Mouse (Mus musculus) embryonic facial prominence, embryonic 15.5 days (tissue): ENCODE data around the gene Kcnh1. TPM values are rescaled to one million over a fixed set of nuclear protein-coding genes. Genes with fewer than 3 reads are reported as not detected.

Source experiments
- ATAC-seq: fragments of 200-750 bp; cut with Nextera tagmentation; 2 replicates; pipeline ENCODE4 v1.8.0; 2017; ENCODE audit warnings: low read depth, moderate TSS enrichment; ENCODE audit not compliant: insufficient number of reproducible peaks, low FRiP score, low TSS enrichment
- H3K27ac ChIP-seq: fragments of 300-500 bp; sonication (generic); replicated peaks from 2 replicates; pipeline ENCODE4 v1.5.1; 2015; ENCODE audit warnings: mild to moderate bottlenecking, inconsistent platforms
- H3K27me3 ChIP-seq: fragments of 300-500 bp; sonication (generic); 2 replicates; pipeline ENCODE4 v1.6.1; 2015; ENCODE audit warnings: inconsistent platforms
- H3K36me3 ChIP-seq: fragments of 300-500 bp; sonication (generic); 2 replicates; pipeline ENCODE4 v1.6.1; 2015; ENCODE audit warnings: mild to moderate bottlenecking, inconsistent platforms
- H3K4me1 ChIP-seq: fragments of 300-500 bp; sonication (generic); 2 replicates; pipeline ENCODE4 v1.6.1; 2015; ENCODE audit warnings: inconsistent platforms
- H3K4me2 ChIP-seq: fragments of 300-500 bp; sonication (generic); replicated peaks from 2 replicates; pipeline ENCODE4 v1.6.1; 2015; ENCODE audit warnings: mild to moderate bottlenecking, inconsistent platforms
- H3K4me3 ChIP-seq: fragments of 300-500 bp; sonication (generic); replicated peaks from 2 replicates; pipeline ENCODE4 v1.5.1; 2015; ENCODE audit warnings: mild to moderate bottlenecking, inconsistent platforms
- H3K9ac ChIP-seq: fragments of 300-500 bp; sonication (generic); 2 replicates; pipeline ENCODE4 v1.6.1; 2015; ENCODE audit warnings: inconsistent platforms
- H3K9me3 ChIP-seq: fragments of 300-500 bp; sonication (generic); replicated peaks from 2 replicates; pipeline ENCODE4 v1.6.1; 2016; ENCODE audit warnings: inconsistent platforms
- WGBS: fragments of 180-500 bp; shearing (Covaris S2); methylation state at CpG from one replicate; pipeline ENCODE4 v1.1.7; 2015; 5-methylcytosine and 5-hydroxymethylcytosine counted together
- polyA plus RNA-seq: library from polyadenylated mRNA; unstranded; fragments of >200 nt; fragmentation: Nextera tagmentation; extraction: Ambion mirVana; gene quantifications from 2 replicates; pipeline ENCODE4 v1.2.1, GENCODE M21; 2015

Kcnh1 gene
- polyA plus RNA-seq, 1 experiment from 2014 or later = 1.7 TPM

DNA sequence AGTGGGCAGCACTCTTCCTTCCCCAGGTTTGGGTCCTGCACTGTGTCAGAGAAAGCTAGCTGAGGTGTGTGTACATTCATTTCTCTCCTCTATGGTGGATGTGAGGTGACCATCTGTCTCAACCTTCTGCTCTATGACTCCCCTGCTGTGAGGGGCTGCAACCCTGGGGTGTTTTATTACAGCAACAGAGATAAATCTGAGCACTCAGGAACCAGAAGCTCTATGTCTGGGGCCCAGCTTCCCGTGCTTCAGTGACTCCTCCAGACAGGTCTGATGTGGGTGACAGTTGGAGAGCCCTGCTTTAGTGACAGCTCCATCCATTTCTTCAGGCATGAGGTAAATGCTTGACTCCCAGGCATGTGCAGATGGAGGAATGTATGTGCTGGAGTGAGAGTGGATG lies 12.4 kb downstream of the Kcnh1 start:
- no peak overlapping the region for H3K9ac ChIP-seq
- no peak for ATAC-seq
- H3K9me3 ChIP-seq = no peaks in the 10 kb centered on the region
- no peaks in the 10 kb centered on the region for H3K36me3 ChIP-seq
- no peak overlapping the region for H3K27ac ChIP-seq
- H3K4me2 ChIP-seq = no peak overlapping the region
- WGBS = 50% methylated on average over 1 of the region's 1 CpGs
- no peaks in the 10 kb centered on the region for H3K4me1 ChIP-seq
- H3K4me3 ChIP-seq = no peak overlapping the region
- H3K27me3 ChIP-seq = no peaks in the 10 kb centered on the region

DNA sequence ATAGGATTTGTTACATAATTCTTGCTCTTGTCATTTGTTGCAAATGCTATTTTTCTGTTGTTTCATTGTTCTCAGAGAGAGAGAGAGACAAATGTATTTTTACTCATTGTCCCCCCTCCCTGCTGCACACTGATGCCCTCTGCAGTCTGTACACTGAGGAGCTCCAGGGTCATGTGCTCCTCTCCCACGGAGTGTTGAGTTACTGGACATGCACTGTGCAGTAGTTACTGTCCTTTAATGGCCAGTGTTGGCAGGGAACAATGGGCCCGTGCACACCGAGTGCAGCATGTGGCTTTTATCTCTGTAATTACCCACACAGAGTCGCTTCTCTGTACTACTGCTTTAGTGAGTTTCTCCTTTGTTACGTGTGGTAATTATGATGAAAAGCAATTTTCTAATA lies 17.4 kb downstream of the Kcnh1 start:
- H3K9ac ChIP-seq = no peak overlapping the region
- no peaks in the 10 kb centered on the region for H3K27me3 ChIP-seq
- WGBS = 55% methylated on average over 5 of the region's 5 CpGs
- no peaks in the 10 kb centered on the region for H3K36me3 ChIP-seq
- no peak overlapping the region for H3K4me2 ChIP-seq
- ATAC-seq = no peak
- H3K4me1 ChIP-seq = no peaks in the 10 kb centered on the region
- H3K9me3 ChIP-seq = no peaks in the 10 kb centered on the region
- H3K27ac ChIP-seq = no peak overlapping the region
- no peak overlapping the region for H3K4me3 ChIP-seq

DNA sequence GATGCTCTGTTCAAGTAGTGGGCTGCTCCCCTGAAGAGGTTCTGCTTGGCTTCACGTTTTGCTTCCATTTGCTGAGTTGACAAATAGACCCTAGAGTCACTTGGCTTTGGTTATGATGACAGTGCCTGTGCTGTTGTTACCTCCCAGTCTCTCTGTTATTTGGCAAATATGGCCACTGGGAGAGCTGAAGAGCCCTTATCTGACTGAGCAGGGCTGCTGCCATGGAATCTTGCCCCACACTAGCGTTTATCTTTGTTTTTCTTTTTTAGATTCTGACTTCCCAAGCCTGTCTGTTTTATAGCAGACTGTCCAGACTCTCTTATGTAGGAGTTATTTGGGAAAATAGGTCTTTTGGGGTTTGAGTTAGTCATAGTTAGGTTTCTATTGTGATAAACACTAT lies 21.9 kb downstream of the Kcnh1 start:
- H3K36me3 ChIP-seq = no peaks in the 10 kb centered on the region
- H3K9ac ChIP-seq = no peak overlapping the region
- no peak for ATAC-seq
- no peak overlapping the region for H3K4me2 ChIP-seq
- H3K9me3 ChIP-seq = peaks cover 3% of the 10 kb centered on the region; the same call in 1 of the 2 replicates
- H3K4me3 ChIP-seq = no peak overlapping the region
- H3K27ac ChIP-seq = no peak overlapping the region
- 68% methylated on average over 2 of the region's 2 CpGs for WGBS
- no peaks in the 10 kb centered on the region for H3K27me3 ChIP-seq
- no peaks in the 10 kb centered on the region for H3K4me1 ChIP-seq

DNA sequence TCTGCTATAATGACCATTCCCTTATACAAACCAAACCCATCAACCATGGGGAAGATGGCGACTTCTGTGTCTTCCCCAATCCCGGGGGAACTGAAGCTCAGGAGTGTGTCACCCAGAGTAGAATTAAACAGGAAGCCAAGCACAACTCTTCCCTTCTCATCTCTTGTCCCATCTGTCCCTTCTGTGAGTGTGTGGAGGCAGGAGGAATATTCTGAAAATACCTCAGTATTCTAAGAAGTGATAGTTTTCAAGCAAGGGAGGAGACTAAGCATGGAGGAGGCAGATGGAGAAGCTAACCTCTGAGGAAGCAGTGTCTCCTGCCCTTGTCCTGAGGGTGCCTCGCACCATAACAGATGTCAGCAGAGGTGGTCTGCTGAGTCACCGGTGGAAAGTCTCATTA lies 24.1 kb downstream of the Kcnh1 start:
- WGBS = 94% methylated on average over 4 of the region's 4 CpGs
- H3K27ac ChIP-seq = no peak overlapping the region
- ATAC-seq = no peak

DNA sequence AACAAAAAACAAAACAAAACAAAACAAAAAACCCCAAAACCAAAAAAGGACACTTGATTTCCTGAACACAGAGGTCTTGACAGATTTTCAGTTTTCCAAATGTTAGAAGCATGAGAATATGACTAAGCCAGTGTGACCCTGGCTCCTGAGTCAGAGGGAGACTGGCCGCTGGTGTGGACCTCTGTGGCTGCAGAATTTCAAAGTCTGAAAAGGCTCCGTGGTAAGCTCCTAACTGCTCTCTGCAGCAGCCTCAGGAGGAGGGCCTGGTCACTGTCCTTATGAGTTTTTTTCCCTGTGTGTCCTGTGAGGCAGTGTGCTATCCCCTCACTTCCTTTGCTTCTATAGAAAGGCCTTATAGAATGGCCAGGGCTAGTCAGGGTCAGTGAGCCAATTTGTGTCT lies 29.6 kb downstream of the Kcnh1 start:
- Histone ChIP-seq H3K9ac (no peak overlapping the region), H3K4me3 (no peak overlapping the region), H3K27me3 (no peaks in the 10 kb centered on the region), H3K4me1 (no peaks in the 10 kb centered on the region), H3K36me3 (no peaks in the 10 kb centered on the region), H3K4me2 (no peak overlapping the region), H3K9me3 (peaks cover 3% of the 10 kb centered on the region; the same call in 1 of the 2 replicates), H3K27ac (no peak overlapping the region)
- no peak for ATAC-seq
- 61% methylated on average over 2 of the region's 2 CpGs for WGBS

More for the DNA sequence above, 24.1 kb downstream of the Kcnh1 start:
- no peaks in the 10 kb centered on the region for H3K4me1 ChIP-seq
- H3K27me3 ChIP-seq = no peaks in the 10 kb centered on the region
- H3K36me3 ChIP-seq = no peaks in the 10 kb centered on the region
- H3K9me3 ChIP-seq = peaks cover 3% of the 10 kb centered on the region; the same call in 1 of the 2 replicates
- H3K4me2 ChIP-seq = no peak overlapping the region
- no peak overlapping the region for H3K4me3 ChIP-seq
- H3K9ac ChIP-seq = no peak overlapping the region

DNA sequence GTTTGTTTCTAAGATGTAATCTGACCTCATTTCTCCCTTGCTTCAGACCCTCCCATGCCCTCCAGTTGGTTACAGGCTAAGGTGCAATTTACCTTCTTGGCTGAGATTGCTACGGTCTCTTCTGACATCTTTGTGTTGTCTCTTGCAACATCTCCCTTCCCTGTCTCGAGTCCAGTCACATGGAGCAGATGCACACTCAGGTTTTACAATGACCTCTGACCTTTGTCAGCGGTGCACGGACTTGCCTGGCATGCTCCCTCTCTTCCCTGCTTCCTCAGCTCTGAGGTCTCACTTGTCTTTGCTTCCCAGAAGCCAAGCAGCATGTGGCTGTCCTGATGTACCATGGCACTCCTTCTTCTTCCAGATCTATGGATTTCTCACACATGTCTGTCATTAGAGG lies 33.6 kb downstream of the Kcnh1 start:
- Histone ChIP-seq H3K4me3 (no peak overlapping the region), H3K4me1 (no peaks in the 10 kb centered on the region), H3K9ac (no peak overlapping the region), H3K27me3 (no peaks in the 10 kb centered on the region), H3K4me2 (no peak overlapping the region), H3K9me3 (peaks cover 7% of the 10 kb centered on the region; the same call in 1 of the 2 replicates), H3K27ac (no peak overlapping the region), H3K36me3 (no peaks in the 10 kb centered on the region)
- 22% methylated on average over 4 of the region's 4 CpGs for WGBS
- no peak for ATAC-seq

DNA sequence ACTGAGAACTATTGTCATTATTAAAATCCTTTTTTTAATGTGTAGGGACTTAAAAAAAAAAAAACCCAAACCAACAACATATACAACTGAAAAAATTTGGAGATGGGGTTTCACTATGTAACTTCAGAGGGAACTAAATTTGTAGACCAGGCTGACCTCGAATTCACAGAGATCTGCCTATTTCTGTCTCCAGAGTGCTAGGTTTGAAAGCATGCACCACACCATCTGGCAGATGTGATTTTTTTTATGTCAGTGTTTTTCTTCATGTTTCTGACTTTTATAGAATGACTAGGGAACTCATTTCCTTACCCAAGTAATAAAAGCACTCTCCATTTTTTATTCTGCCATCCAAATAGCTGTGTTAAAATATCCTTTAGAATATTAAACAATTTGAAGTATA lies 42.1 kb downstream of the Kcnh1 start:
- 44% methylated on average over 1 of the region's 1 CpGs for WGBS
- H3K9me3 ChIP-seq = peaks cover 6% of the 10 kb centered on the region; the same call in 1 of the 2 replicates
- H3K9ac ChIP-seq = no peak overlapping the region
- no peak for ATAC-seq
- no peak overlapping the region for H3K27ac ChIP-seq
- no peak overlapping the region for H3K4me2 ChIP-seq
- H3K36me3 ChIP-seq = no peaks in the 10 kb centered on the region
- H3K4me1 ChIP-seq = no peaks in the 10 kb centered on the region
- no peak overlapping the region for H3K4me3 ChIP-seq
- no peaks in the 10 kb centered on the region for H3K27me3 ChIP-seq

DNA sequence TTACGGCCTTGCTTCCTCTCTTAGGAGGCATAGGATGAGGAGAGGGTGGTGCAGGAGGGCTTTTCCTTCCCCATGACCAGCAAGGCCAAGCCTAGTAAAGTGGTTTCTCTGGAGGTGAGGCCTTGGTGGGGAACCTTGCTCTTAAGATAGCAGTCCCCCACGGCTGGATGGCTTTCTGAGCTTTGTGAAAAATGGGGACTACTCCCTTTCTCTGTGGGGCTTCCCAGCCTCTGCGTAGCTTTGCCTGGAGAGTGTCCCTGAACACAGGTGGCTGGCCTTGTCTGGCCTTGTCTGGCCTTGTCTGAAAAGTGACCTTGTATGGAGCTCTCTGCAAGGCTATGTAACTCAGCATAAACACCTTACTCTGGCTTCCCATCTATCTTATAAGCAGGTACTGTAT lies 56.3 kb downstream of the Kcnh1 start:
- no peak overlapping the region for H3K9ac ChIP-seq
- no peak overlapping the region for H3K4me2 ChIP-seq
- no peak overlapping the region for H3K27ac ChIP-seq
- no peaks in the 10 kb centered on the region for H3K4me1 ChIP-seq
- no peaks in the 10 kb centered on the region for H3K36me3 ChIP-seq
- H3K9me3 ChIP-seq = no peaks in the 10 kb centered on the region
- 80% methylated on average over 3 of the region's 3 CpGs for WGBS
- ATAC-seq = no peak
- no peak overlapping the region for H3K4me3 ChIP-seq
- H3K27me3 ChIP-seq = no peaks in the 10 kb centered on the region

DNA sequence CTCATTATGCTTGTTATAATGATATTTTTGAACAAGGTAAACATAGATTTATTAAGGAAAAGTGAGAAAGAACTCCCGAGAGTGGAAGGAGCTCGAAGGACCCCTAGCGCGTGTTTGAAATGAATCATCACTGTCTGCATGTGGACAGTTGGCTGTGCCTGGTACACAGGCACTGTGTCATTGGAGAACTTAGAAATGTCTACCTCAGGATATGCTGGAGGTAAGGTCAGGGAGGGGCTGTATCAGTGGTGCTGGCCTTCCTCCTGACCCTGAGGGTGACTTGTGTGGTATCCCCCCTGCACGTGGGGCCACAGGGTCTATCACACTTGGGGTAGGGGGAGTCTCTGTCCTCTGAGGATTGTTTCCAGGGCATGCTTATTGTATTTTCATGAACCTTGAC lies 68.6 kb downstream of the Kcnh1 start:
- Histone ChIP-seq H3K4me1 (no peaks in the 10 kb centered on the region), H3K4me2 (no peak overlapping the region), H3K9ac (no peak overlapping the region), H3K36me3 (no peaks in the 10 kb centered on the region), H3K27me3 (no peaks in the 10 kb centered on the region), H3K9me3 (no peaks in the 10 kb centered on the region), H3K4me3 (no peak overlapping the region), H3K27ac (no peak overlapping the region)
- 83% methylated on average over 5 of the region's 5 CpGs for WGBS
- ATAC-seq = no peak

DNA sequence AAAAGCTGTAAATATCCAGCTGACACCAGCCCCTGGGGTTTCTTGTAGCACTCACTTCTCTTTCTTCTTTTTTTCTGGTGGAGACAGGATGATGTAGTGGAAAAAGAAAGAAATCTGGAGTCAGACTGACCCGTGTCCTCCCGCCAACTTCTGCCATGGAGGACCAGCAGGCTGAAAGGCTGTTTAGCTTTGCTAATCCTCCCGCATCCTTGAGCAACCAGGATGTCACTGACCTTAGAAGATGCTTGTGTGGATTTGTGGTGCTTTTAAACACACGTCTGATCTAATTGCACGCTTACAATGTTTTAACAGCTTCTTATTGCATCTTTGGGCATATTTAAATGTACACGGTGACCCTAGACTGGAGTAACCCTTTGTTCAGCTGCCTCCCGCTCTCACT lies 69.0 kb downstream of the Kcnh1 start:
- H3K4me3 ChIP-seq = no peak overlapping the region
- ATAC-seq = no peak
- no peaks in the 10 kb centered on the region for H3K9me3 ChIP-seq
- H3K4me2 ChIP-seq = no peak overlapping the region
- H3K36me3 ChIP-seq = no peaks in the 10 kb centered on the region
- 77% methylated on average over 7 of the region's 7 CpGs for WGBS
- H3K4me1 ChIP-seq = no peaks in the 10 kb centered on the region
- no peaks in the 10 kb centered on the region for H3K27me3 ChIP-seq
- no peak overlapping the region for H3K27ac ChIP-seq
- H3K9ac ChIP-seq = no peak overlapping the region

DNA sequence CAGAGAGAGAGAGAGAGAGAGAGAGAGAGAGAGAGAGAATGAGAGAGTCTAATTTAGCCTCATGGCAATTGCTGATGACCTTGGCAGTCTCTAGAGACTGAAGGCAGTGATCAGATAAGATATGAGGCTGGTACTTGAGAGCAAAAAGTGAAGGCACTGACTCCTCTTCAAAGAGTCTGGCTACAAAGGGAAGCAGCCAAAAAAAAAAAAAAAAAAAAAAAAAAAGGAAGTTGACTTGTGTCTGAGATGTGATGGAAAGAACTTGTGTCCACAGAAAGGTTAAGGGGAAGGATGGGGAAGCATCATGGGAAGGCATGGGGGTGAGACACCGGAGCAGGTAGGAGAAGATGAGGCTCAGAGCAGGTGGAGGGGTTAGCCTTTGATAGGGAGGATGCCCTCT lies 75.1 kb downstream of the Kcnh1 start:
- no peak for ATAC-seq
- Histone ChIP-seq H3K9ac (no peak overlapping the region), H3K9me3 (no peaks in the 10 kb centered on the region), H3K4me2 (no peak overlapping the region), H3K4me1 (no peaks in the 10 kb centered on the region), H3K36me3 (no peaks in the 10 kb centered on the region), H3K27me3 (no peaks in the 10 kb centered on the region), H3K4me3 (no peak overlapping the region), H3K27ac (no peak overlapping the region)
- 80% methylated on average over 1 of the region's 1 CpGs for WGBS

DNA sequence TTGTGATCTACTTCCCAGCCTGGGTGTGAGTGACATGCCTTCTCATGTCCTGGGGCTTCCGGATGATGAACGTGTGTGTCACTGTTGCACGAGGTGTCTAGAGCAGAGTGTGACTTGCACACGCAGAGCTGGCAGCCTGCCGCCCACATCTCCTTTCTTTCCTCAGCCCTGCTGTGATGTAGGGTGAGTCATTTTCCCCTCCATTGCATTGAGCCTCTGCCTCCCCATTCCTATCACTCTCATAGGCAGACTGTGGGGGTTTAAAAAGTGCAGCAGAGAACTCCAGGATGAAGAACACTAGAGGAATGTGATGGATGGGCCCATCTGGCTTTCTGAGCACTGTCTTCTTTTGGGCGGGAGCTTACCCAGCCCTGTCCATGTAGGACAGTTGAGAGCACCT lies 76.4 kb downstream of the Kcnh1 start:
- Histone ChIP-seq H3K4me1 (no peaks in the 10 kb centered on the region), H3K27ac (no peak overlapping the region), H3K4me2 (no peak overlapping the region), H3K36me3 (no peaks in the 10 kb centered on the region), H3K9me3 (no peaks in the 10 kb centered on the region), H3K27me3 (no peaks in the 10 kb centered on the region), H3K4me3 (no peak overlapping the region), H3K9ac (no peak overlapping the region)
- WGBS = 87% methylated on average over 6 of the region's 6 CpGs
- no peak for ATAC-seq
